Mouse (Mus musculus): ENCODE data around the gene Rest. TPM values are rescaled to one million over a fixed set of nuclear protein-coding genes. Genes with fewer than 3 reads are reported as not detected.

Rest gene
- polyA plus RNA-seq, 1 experiment from 2014 or later: 8.0 TPM

GRCm38 (mm10) chr5:77285685-77286084 is 20.4 kb downstream of the Rest start:
- Histone ChIP-seq H3K4me2 (no peak overlapping the region), H3K9ac (no peak overlapping the region), H3K4me3 (replicated peaks) (no peak overlapping the region), H3K27me3 (no peaks in the 10 kb centered on the region), H3K36me3 (peaks cover 62% of the 10 kb centered on the region), H3K4me1 (replicated peaks) (no peaks in the 10 kb centered on the region), H3K9me3 (replicated peaks) (no peaks in the 10 kb centered on the region), H3K27ac (no peak overlapping the region)
- ATAC-seq (ENCODE audit: low read depth) (no peak), DNase-seq (no peak)
- 73% methylated on average over 7 of the region's 7 CpGs for WGBS (ENCODE audit: insufficient replicate concordance)

DNA sequence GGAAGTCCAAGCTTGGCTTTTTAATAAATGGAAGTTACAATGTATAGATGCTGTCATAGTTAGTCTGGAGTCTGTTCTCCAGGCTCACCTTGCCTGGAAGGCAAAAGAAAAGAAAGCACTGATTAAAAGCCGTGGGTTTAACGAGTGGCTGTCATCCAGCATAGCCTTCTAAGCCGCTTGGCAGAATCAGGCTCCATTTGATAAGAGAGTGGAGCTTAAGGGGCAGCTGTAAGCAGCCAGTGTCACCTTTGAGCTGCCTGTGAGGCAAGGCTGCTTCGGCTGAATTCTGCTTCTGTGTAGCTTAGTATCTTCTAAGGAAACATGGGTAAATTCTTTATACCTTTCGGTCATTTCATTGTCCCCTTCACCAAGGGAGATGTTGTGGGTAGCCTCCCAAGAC is 21.6 kb downstream of the Rest start:
- peaks cover 60% of the 10 kb centered on the region for H3K36me3 ChIP-seq
- no peak for DNase-seq
- WGBS (ENCODE audit: insufficient replicate concordance): 73% methylated on average over 5 of the region's 5 CpGs

GRCm38 (mm10) chr5:77287901-77288300 is 22.6 kb downstream of the Rest start:
- WGBS (ENCODE audit: insufficient replicate concordance): 79% methylated on average over 6 of the region's 6 CpGs
- Histone ChIP-seq H3K36me3 (peaks cover 58% of the 10 kb centered on the region), H3K4me3 (replicated peaks) (no peak overlapping the region), H3K27me3 (no peaks in the 10 kb centered on the region), H3K9me3 (replicated peaks) (no peaks in the 10 kb centered on the region), H3K27ac (no peak overlapping the region), H3K4me2 (no peak overlapping the region), H3K9ac (no peak overlapping the region), H3K4me1 (replicated peaks) (no peaks in the 10 kb centered on the region)
- ATAC-seq (ENCODE audit: low read depth) (no peak), DNase-seq (no peak)

More for the DNA sequence above, 21.6 kb downstream of the Rest start:
- H3K4me1 ChIP-seq (replicated peaks): no peaks in the 10 kb centered on the region
- H3K4me2 ChIP-seq: no peak overlapping the region
- H3K27me3 ChIP-seq: no peaks in the 10 kb centered on the region
- no peak overlapping the region for H3K9ac ChIP-seq
- no peak overlapping the region for H3K4me3 ChIP-seq (replicated peaks)
- H3K27ac ChIP-seq: no peak overlapping the region
- no peak for ATAC-seq (ENCODE audit: low read depth)
- no peaks in the 10 kb centered on the region for H3K9me3 ChIP-seq (replicated peaks)

- no peak overlapping the region for H3K4me2 ChIP-seq
- no peaks in the 10 kb centered on the region for H3K9me3 ChIP-seq (replicated peaks)
- no peaks in the 10 kb centered on the region for H3K4me1 ChIP-seq (replicated peaks)
- H3K4me3 ChIP-seq (replicated peaks): no peak overlapping the region
- ATAC-seq (ENCODE audit: low read depth) (no peak), DNase-seq (no peak)
- WGBS (ENCODE audit: insufficient replicate concordance): 80% methylated on average over 8 of the region's 8 CpGs
- no peak overlapping the region for H3K27ac ChIP-seq
- no peaks in the 10 kb centered on the region for H3K27me3 ChIP-seq
- H3K36me3 ChIP-seq: peaks cover 65% of the 10 kb centered on the region
- H3K9ac ChIP-seq: no peak overlapping the region
Observed at GRCm38 (mm10) chr5:77289686-77290085, 24.4 kb downstream of the Rest start.

DNA sequence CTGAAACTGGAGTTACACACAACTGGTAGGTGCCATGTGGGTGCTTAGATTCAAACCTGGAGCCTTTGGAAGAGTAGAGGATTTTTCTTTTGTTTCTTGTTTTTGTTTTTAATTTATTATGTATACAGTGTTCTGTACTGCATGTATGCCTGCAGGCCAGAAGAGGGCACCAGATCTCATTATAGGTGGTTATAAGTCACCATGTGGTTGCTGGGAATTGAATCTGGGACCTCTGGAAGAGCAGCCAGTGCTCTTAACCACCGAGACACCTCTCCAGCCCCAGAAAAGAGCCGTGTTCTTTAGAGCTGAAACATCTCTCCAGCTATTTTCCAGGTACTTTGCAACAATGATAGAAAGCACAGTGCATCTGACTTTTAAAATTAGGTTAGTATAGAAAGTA is 25.3 kb downstream of the Rest start:
- Histone ChIP-seq H3K9ac (no peak overlapping the region), H3K9me3 (replicated peaks) (no peaks in the 10 kb centered on the region), H3K36me3 (peaks cover 69% of the 10 kb centered on the region), H3K4me3 (replicated peaks) (no peak overlapping the region), H3K4me2 (no peak overlapping the region), H3K27ac (no peak overlapping the region), H3K4me1 (replicated peaks) (no peaks in the 10 kb centered on the region), H3K27me3 (no peaks in the 10 kb centered on the region)
- DNase-seq (no peak), ATAC-seq (ENCODE audit: low read depth) (no peak)
- WGBS (ENCODE audit: insufficient replicate concordance): 93% methylated on average over 2 of the region's 2 CpGs

DNA sequence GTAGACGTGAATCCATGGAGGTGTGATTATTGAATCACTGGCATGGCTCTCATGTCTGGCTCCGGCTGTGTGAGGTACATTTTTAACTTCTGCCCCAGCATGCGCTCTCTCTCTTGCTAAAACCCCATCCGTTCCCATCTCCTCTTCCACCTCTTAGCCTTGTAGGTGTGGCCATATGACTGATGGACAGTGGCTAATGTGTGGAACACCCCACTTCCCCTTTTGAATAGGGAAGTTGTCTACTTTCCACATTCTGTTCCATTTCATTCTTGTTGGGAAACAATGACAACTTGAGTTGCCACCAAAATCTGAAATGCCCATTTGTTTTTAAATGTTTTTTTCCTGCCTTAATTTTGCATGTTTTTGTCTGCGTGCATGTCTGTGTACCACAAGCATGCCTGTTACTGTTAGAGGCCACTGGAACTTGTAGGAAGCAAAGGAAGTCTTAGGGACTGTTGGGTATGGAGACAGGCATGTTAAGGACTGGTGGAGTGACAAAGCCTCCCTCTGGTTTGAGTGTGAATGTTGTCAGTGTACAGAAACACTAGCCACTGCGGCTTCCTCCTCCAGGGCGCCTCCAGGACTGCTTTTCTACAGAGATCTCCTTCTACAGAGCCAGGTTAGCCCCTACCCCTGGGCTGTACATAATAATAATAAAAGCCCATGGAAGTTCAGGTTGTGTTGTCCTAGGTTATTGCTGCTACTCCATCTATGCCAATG is 27.7 kb downstream of the Rest start:
- WGBS (ENCODE audit: insufficient replicate concordance): 63% methylated on average over 7 of the region's 7 CpGs

GRCm38 (mm10) chr5:77299486-77299885 is 34.2 kb downstream of the Rest start:
- WGBS (ENCODE audit: insufficient replicate concordance): 76% methylated on average over 2 of the region's 2 CpGs
- Histone ChIP-seq H3K4me2 (no peak overlapping the region), H3K27ac (no peak overlapping the region), H3K9ac (no peak overlapping the region), H3K4me1 (replicated peaks) (no peaks in the 10 kb centered on the region), H3K36me3 (peaks cover 79% of the 10 kb centered on the region), H3K27me3 (no peaks in the 10 kb centered on the region), H3K9me3 (replicated peaks) (no peaks in the 10 kb centered on the region), H3K4me3 (replicated peaks) (no peak overlapping the region)
- no peak for ATAC-seq (ENCODE audit: low read depth)
- DNase-seq: no peak

More for the DNA sequence above, 27.7 kb downstream of the Rest start:
- Histone ChIP-seq H3K27ac (no peak overlapping the region), H3K36me3 (peaks cover 84% of the 10 kb centered on the region), H3K4me2 (no peak overlapping the region), H3K9ac (no peak overlapping the region), H3K4me3 (replicated peaks) (no peak overlapping the region), H3K27me3 (no peaks in the 10 kb centered on the region), H3K4me1 (replicated peaks) (no peaks in the 10 kb centered on the region), H3K9me3 (replicated peaks) (no peaks in the 10 kb centered on the region)
- ATAC-seq (ENCODE audit: low read depth) (no peak), DNase-seq (no peak)

GRCm38 (mm10) chr5:77301296-77301903 is 36.1 kb downstream of the Rest start:
- no peak for DNase-seq
- WGBS (ENCODE audit: insufficient replicate concordance): 85% methylated on average over 6 of the region's 6 CpGs
- peaks cover 78% of the 10 kb centered on the region for H3K36me3 ChIP-seq

DNA sequence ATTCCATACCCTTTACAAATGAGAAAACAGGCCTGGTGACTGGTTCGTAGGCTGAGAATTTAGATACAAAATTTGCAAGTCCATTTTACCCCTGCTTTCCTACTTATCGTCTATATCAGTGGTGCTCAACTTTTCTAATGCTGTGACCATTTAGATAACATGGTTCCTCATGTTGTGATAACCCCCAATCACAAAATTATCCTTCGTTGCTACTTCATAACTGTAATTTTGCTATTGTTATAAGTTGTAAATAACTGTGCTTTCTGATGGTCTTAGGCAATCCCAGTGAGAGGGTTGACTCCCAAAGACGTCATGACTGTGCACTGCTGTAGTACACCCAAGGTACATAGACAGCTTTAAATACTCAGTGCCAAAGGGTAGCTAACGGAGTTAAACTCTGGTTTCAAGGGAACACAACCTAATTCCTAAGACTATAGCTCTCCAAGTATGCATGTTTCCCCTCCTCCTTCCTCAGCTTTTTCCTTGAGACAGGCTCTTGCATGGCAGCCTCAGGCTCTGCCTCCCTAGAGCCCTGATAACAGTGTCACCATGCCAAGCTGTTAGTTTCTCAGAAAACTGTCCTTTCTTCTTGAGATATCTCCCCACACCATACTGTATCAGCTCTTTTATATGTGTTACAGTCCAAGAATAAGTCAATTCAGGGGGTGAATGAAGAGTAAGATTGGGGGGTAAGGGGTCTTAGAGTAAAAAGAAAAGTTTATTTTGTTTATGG is 42.7 kb downstream of the Rest start:
- H3K9ac ChIP-seq: peak overlapping the region; percentile 90
- no peaks in the 10 kb centered on the region for H3K27me3 ChIP-seq
- H3K27ac ChIP-seq: peak overlapping the region; percentile 35
- ATAC-seq (ENCODE audit: low read depth) (no peak), DNase-seq (no peak)
- H3K4me2 ChIP-seq: peak overlapping the region; percentile 100
- H3K36me3 ChIP-seq: peaks cover 35% of the 10 kb centered on the region
- H3K4me1 ChIP-seq (replicated peaks): peaks cover 40% of the 10 kb centered on the region
- H3K9me3 ChIP-seq (replicated peaks): no peaks in the 10 kb centered on the region
- WGBS (ENCODE audit: insufficient replicate concordance): 28% methylated on average over 5 of the region's 5 CpGs
- peak overlapping the region; percentile 88 for H3K4me3 ChIP-seq (replicated peaks)

More at GRCm38 (mm10) chr5:77301296-77301903, 36.1 kb downstream of the Rest start:
- Histone ChIP-seq H3K4me3 (replicated peaks) (no peak overlapping the region), H3K9ac (no peak overlapping the region), H3K4me1 (replicated peaks) (no peaks in the 10 kb centered on the region), H3K27ac (no peak overlapping the region), H3K4me2 (no peak overlapping the region), H3K27me3 (no peaks in the 10 kb centered on the region), H3K9me3 (replicated peaks) (no peaks in the 10 kb centered on the region)
- no peak for ATAC-seq (ENCODE audit: low read depth)

DNA sequence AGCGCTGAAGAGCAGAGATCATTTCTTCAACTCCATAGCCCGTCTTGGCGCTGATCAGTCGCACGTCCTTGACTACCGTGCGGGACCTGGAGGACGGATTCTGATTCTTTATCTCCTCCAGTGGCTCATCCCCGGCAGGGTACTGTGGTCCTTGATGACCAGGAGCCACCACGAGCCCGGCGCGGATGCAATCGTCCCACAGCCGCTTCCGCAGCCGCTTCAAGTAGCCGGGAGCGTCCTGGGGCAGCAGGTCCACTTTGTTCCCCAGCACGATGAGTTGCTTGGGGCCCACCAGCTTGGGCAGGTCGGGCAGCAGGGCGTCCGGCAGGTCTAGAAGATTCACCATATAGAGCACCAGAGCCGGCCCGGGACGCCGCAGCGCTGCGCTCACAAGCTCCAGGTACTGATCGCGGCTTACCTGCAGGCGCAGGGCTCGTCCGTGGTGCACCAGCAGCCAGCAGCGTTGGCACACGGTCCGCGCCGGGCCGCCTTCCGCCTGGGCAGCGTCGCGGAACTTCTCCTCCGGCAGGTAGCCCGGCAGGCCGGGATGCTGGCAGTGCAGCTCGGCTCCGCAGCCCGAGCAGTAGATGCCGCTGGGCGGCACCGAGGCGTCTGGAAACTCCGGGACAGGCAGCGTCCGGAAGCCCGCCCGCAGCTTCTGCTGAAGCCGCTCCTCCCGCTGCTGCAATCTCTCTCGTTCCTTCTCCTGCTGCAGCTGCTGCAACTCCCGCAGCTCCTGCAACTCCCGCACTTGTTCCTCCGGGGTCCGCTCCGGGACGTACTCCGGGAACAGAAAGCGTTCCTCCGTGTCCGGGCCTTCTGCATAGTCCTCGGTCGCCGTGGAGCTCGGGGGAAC is 44.0 kb downstream of the Rest start:
- Histone ChIP-seq H3K4me3 (replicated peaks) (peak overlapping the region; percentile 88), H3K36me3 (peaks cover 40% of the 10 kb centered on the region)
- DNase-seq: peak; percentile 44

More for the DNA sequence above, 44.0 kb downstream of the Rest start:
- ATAC-seq (ENCODE audit: low read depth): peak; percentile 23
- Histone ChIP-seq H3K9me3 (replicated peaks) (no peaks in the 10 kb centered on the region), H3K4me1 (replicated peaks) (peaks cover 40% of the 10 kb centered on the region), H3K9ac (peak overlapping the region; percentile 90), H3K4me2 (peak overlapping the region; percentile 100), H3K27ac (peak overlapping the region; percentile 89), H3K27me3 (no peaks in the 10 kb centered on the region)
- WGBS (ENCODE audit: insufficient replicate concordance): under 1% methylated on average over 76 of the region's 76 CpGs

All from liver, embryonic 13.5 days (tissue).